Mouse (Mus musculus) adrenal gland, postnatal 25 days (tissue): Measurements from ENCODE around the gene Stpg4. TPM values are rescaled to one million over a fixed set of nuclear protein-coding genes. Genes with fewer than 3 reads are reported as not detected.

Experiments used
- DNase-seq: peaks from one replicate; pipeline ENCODE4 v3.0.0; 2021; ENCODE audit warnings: mixed read lengths
- total RNA-seq: library from RNA; stranded (reverse); gene quantifications from 2 replicates; pipeline ENCODE4 v1.2.3, GENCODE M21; 2021

Stpg4 gene
- total RNA-seq, 1 experiment from 2014 or later: not detected

DNA sequence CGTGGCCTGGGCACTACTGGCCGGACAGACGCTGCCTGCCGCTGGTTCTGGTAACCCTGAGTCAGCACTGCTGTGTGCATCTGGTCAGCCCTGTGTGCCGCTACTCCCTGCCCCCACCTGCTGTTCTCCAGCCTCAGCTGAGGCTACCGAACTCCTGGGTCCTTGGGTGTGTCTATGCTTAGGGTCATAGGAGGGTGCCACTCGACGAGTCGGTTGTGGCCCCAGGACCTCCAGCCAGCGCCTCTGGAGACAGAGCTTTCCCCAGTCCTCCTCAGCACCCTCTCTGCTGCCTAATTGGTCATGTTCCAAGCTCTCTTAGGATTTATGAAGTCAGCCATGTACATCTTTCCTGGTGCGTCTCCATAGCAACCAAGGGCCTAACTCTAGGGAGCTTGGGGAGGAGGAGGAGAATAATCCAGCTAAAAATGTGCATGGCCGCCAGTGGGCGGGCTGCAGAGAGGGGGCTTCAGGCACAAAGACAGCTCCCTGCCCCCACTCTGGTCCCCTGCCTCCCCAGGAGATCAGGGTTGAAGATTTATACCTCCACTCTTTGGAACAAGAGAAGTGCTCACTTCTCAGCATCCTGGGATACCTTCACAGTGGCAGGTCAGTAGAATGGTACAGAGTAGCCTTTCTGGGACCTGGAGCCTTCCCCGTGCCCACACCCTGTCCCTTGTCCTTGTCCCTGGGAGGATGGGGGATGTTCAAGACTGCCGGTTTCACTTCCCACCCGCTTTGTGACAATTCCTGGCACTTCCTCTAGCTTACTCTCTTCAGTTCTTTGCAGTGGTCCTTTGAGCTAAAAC, 49.0 kb downstream of the Stpg4 start:
- DNase-seq: no peak

DNA sequence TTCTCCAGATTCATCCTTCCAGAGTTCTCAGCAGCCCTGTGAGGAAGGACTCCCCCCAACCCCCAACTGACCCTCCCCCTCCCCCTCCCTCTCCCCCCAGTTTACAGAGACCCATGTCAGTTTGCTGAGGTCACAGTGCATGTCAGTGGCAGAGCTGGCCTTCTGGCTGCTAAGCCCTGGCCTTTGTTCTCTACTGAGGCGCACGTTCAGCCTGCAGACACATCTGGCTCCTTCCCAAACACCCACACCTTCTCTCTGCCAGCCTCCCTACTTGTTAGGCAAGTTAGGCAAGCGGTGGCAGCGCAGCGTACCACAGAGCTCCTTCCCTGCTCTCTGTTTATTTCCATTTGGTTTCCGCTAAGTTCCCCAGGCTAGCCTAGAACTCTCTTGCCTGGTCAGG, 50.0 kb downstream of the Stpg4 start:
- no peak for DNase-seq

DNA sequence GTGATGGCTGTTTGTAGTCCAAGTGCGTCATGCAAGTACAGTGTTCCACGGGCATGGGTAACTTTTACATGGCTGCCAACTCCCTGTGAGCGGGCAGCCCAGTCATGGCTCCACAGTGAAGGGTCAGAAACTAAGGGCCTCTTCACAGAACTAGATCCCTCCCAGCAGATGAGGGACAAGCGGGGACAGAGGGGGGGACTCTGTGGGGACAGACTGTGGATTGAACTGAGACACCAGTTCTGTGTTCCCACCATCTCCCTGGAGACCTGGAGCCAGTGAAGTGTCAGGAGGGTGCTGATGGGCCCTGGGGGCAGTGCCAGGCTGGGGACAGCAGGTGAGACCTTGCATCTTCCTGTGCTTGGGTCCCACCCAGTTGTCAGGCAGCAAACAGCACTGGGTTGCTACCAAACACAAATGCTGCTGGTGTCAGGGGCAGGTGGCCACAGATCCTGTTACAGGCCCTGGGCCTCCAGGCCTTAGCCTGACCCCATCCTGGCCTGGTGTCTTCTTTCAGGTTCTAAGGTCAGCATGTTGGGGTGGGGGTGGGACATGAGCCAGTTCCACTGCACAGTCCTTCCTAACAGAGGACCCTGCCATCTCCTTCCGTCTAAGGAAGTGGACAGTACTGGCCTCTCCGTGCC, 50.6 kb downstream of the Stpg4 start:
- no peak for DNase-seq

DNA sequence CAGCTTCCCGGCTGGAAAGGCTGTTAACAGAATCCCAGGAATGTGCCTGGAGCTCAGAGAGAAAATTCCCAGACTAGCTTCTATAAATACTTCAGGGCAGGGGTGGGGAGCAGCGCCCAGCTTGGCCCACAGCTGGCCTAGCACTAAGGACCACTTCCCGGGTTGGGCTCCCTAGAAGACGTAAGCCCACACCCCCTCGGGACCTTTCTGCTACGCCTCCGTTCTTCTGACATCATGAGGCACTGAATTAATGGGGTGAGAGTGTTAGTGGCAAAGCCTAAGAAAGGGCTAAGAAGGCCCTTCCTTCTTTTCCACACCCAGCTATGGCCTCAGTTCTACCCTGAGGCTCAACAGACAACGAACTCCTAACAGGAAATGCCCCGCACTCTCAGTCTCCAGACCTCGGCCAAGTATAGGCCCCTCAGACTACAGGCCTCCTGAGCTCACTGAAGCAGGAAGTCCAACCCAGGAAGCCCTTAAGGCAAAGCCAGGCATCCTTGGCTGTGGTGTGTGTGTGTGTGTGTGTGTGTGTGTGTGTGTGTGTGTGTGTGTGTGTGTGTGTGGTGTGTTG, 51.5 kb downstream of the Stpg4 start:
- no peak for DNase-seq

DNA sequence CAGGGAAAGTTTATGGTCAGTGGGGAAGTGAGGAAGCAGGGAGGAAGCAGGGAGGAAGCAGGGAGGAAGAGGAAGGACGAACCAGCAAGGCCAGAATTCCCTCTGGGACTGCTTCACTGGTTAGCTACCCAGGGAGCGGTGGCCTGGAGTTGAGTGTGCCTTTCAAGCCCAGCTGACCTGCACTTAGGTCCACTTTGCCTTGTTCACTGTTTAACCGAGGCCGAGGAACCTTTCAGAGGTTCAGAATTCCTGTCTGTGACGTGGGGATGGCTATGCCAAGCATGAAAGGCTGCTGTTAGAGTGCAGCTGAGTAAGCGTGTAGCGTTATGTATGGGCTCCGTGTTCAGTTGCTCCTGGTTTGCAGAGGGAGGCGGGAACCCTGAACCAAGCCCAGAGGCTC, 54.2 kb downstream of the Stpg4 start:
- DNase-seq: no peak

DNA sequence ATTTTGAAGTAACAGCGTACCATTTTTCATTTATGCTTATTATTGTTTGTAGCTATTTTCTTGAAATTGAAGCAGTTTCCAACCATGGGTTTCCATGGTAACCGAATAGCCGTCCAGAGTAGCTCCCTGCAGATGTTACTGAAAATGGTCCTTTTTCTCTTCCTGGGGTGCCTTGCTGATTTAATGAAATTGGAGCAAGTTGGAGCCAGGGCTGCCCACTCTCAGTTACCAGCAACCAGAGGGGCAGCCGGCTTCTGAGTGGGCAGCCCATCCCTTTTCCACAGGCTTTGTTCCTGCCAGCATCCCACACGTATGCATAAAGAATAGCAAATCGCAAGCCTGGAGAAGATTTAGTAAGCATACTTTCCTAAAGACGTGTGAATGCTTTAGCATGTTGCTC, 55.4 kb downstream of the Stpg4 start:
- DNase-seq: no peak

DNA sequence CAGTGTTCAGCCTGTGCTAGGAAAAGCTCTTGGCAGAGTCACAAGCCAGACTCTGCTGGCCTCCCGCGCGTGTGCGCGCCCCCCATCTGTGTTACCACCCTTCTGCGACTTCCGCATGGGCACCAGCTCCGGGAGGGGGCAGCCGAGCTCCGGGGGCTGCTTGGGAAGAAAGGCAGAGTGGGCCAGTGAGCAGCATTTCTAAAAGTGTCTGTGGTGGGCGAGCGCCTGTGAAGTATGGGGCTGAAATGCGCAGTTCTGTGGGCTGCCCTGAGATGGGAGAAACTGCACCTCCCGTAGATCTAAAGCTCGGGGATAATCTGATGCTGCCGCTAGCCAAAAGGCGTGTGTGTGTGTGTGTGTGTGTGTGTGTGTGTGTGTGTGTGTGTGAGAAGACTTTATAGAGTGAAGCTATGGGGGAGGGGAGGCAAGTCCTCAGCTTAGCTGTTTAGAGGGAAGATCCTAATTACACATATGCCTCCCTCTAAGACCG, 58.2 kb downstream of the Stpg4 start:
- DNase-seq: no peak

DNA sequence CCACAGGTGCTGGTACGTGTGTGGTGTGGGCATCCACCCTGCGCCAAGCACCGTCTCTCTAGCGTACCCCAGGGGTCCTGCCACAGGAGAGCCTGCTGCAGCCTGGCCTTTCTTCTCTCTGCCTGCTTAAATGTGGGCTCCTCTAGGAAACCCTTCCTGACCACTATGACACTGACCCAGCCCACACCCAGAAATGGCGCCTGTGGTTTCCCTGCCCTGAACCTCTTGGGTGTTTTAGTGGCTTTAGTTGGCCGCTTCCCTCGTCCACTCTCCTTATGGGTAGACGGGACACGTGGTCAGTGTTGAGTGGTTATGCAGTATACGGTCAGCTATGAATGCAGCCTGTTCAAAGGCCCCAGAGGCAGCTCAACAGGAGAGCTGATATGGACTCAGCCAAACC, 59.1 kb downstream of the Stpg4 start:
- no peak for DNase-seq

DNA sequence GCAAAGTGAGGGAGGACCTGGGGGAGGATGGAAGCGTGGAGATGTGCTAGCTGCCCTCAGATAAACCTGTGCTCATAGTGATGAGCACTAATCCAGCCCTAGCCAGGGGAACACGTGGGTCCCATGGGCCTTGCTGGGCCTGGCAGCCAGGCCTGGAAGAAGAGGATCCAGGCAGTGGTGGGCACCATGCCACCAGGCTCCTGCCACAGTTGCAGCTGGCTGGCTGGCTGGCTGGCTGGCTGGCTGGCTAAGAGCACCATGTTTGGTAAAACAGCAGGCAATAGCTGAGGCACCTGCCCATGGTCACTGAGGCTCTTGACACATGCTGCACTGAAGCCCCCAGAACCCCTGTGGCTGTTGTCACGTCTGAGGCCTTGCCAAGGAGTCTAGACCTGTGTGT, 59.9 kb downstream of the Stpg4 start:
- DNase-seq: peak; percentile 64

DNA sequence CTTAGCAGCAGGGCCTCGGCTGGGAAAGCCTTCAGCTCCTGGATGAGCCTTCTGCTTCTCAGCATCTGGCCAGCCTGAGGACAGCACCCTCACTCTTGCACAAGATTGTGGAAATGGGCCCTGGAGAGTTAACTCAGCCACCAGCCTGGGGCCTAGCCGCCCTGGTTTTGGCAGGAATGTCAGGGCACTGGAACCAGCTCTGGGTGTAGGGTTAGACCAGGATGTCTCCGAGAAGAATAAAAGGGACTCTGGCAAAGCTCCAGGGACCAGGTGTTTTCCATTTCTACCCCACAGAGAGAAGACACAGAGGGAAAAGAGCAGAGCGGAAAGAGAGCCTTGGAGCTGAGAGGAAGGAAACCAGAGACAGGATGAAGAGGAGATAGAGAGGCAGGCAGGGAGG, 60.3 kb downstream of the Stpg4 start:
- no peak for DNase-seq

DNA sequence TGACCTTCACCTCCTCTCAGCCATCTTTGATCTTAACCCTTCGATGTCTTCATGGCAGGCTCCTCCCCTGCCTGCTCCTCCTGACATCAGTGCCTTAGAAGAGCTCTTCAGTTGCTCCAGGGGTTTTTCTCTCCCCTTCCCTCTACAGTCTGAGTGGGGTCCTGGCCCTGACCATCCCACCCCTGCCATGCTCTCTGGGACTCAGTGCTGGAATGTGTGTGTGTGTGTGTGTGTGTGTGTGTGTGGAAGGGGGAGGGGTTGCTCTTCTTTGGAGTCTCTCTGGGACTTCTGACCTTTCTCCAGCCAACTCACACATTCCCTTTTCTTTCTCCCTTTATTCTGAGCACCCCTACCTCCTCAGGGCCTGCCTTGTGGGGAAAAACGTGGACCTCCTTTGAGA, 61.0 kb downstream of the Stpg4 start:
- DNase-seq: no peak

DNA sequence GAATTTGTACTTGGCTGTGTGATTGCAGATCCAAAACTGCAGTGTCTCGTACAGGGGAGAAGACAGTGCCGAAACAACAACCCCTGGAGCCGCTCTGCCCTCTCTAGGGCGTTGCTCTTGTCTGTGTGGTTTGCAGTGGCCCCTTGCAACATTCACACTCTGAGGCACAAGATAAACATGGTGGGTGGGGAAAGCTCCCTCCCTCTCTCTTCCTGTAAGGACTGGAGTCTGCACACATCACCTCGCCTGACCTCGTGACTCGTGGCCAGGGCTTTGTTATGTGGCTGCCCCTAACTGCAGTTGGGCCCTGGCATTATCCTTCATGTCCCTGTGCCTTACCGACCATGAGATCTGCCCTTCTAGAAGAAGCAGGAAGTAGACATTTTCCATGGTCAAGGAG, 62.3 kb downstream of the Stpg4 start:
- no peak for DNase-seq

DNA sequence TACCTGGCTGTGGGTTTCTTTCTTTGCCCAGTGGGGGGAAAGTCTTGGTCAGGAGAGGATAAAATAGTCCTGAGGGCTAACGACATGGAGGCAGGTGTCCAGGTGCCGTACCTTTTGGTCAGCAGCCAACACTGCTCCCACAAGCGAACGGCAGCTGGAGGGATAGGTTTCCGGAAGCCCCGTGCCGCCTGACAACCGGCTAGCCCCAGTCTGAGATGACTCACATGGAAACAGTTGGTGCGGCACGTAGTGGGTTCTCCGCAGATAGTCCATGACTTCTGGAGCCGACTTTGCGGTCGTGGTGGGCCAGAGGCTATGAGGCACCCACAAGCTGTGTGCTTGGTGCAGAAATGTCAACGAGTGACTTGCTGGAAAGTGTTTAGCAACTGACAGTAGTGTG, 63.4 kb downstream of the Stpg4 start:
- no peak for DNase-seq

DNA sequence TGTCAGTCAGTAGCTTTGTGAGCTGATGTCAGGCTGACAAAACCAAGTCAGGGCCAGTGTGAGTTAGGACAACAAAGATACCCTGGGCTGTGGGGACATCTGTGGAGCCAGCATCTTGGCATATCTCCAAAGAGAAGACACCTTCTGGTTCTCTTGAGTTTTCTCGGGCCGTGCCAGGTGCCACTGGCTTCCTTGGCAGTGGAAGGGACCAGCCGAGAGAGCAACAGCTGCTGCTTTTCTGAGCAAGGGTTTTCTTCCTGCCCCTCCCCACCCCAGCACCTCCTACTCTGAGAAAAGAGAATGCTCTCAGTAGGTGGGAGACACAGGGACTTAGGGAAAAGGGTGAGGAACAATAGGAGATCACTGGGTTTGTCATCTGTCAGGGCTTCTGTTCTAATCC, 66.4 kb downstream of the Stpg4 start:
- DNase-seq: no peak

DNA sequence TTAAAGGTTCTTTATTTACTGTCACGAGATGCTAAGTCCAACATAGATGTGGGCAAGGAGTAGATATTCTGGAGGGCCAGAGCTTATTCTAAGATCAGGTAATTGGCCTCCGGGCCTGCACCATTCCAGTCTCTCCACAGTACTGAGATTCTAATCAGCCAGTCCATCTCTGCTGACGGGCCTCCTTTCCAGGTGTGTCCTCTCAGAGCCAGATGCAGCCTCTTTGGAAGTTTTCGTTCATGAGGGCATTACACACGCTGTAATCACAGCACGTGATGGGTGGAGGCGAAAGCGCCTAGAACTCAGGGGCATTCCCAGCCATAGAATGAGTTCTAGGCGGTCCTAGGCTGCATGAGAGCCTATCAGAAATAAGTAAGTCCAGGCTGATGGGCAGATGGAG, 70.0 kb downstream of the Stpg4 start:
- no peak for DNase-seq

DNA sequence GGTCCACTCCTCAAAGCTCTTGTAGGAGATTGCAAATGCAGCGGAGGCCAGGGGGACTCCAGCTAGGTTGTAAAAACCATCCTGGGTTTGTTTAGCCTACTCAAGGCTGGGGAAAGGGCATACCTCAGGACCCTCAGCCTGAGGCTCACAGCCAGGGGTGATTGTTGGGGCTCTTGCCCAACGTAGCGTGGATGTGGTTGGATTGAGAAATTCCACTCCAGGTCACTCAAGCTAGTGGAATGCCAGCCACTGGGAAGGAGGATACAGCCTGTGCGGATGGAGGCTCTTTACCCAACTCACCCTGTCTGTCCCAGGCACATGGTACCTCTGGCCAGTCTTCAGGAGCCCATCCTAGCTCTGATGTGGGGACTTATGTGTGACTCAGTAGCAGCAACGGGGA, 71.3 kb downstream of the Stpg4 start:
- no peak for DNase-seq

DNA sequence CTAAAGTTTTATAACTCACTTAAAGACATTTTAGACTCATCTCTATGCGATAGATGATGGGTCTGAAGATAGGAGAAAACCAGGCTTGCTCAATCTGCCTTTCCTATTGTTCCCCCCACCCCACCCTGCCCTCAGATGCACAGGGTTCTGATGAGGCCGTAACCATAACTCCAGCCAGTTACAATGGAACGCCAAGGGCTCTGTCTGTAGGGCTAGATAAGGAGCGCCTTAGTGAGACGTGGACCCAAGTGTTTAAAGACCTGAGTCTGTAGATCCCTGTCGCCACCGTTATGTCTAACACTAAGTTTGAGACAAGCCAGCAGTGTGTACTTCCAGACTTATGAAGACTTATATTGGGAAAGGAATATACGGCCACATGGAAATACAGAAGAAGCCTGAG, 72.1 kb downstream of the Stpg4 start:
- no peak for DNase-seq

DNA sequence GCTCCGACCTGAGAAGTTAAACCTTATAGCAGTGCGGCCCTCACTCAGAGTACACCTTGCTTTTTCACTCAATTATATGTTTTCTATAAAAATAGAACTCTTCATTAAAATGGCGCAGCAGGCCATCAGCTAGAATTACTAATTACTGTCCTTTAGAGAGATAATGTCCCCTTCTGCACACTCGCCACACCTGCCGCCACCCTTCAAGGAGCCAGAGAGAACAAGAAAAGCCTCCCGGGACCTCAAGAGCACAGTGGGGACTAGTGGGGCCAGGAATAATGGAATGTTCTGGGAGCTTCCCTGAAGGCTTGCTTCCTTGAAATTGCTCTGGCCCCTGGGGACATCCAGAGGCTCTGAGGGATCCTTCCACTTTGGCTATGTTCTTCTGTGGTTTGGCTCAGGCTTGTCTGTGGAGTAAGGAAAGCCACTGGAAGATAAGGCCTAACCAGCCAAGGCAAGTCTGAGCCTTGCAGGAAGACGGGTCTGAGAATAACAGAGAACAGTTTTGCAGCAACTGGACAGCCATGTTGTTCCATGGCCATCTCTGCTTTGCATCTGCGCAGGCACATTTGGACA, 73.7 kb downstream of the Stpg4 start:
- no peak for DNase-seq

DNA sequence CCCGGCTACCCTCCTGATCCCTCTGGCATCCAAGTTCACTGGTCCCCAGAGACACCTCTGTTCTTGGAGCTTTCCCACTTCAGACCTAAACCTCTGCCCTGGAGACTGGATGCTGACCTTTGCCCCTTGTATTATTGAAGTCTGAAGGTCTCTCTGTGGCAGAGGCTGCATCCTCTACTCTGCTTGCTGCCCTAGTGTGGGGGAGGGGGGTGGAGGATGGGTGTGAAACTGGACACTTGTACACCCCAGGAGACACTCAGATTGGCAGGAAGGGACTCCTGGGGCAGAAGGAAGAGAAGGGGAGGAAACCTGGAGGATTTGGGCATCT, 74.7 kb downstream of the Stpg4 start:
- DNase-seq: no peak

DNA sequence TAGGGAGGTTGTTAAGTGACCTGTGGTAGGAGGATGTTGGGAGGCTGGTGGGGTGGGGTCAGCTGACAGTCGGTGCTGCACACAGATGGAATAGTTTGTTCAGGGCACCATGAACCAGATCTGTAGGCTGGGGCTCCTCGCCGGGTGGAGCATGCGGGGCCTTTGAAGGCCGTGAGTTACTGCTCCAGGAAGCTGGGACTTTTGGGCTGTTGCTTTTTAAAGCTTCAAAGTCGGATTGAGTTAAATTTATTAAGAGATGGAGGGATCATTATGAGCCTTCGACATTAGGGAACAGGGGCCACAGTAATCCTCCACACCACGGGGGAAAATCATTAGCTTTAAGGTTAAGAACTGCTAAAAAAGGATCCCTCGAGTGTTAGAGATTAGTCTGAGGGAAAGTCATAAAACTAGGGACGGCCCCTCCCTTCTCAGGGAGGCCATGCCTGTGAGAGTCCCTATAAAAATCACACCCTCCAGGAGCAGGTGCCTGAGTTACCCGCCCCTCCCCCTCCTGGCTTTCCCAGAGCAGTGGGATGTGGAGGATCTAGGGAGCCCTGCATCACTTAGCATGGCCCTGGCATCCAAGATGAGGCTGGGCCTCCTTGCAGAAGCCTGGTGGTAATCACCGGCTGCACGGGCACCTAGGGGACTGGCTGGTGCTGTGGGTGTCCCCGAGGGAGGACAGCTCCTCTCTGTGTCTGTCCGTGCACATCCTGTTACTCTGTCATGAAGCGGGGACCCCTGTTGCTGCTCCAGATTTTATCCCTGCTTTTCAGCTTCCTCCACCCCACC, 75.2 kb downstream of the Stpg4 start:
- no peak for DNase-seq

DNA sequence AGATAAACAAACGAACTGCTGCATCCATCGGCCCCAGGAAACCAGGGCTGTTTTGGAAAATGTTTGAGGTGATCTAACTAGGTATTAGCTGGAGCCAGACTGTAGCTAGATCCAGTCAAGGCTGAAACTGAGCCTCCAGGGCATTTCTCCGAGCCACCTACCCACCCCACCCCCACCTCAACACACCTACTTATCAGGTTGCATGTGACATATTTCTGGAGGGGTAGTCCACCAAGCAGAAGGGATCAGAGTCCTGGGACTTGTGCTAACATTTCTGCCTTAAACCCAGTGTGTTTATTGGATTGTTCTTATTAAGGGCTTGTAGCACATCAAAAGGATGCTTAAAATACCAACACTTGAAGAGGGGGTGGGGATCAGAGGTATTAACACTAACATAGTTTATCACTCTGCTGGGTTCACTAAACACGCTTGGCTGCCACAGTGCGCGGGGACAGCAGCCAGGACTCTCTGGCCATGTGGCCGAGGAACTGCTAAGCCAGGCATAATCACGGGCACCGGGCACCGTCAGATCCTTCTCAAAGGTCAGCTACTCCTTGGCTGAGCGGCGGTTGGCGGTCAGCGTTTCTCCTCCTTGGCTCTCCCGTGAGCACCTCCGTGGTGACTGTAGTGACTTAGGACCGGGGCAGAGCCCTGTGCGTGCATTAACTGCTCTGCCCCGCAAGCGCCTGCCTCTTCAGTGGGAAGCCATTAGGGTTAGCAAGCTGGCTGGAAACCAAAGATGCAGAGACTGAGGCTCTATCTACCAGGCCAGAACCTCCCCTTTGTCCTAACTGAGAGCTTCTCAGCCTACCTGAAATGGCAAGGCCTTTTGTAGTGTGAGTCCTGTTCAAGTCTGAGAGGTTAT, 76.1 kb downstream of the Stpg4 start:
- peak; percentile 50 for DNase-seq
